Mouse (Mus musculus) layer of hippocampus, adult 11-12 months (tissue): ENCODE measurements around the gene Khk.

Experiments used
- DNase-seq: peaks from one replicate; pipeline ENCODE4 v3.0.0; 2022; ENCODE audit warnings: low spot score

Gene Khk

GRCm38 (mm10) chr5:30913060-30913841 lies 8.0 kb upstream of the Khk start, which contains the start of gene Emilin1:
Emilin1 (plus strand) TSS chr5:30913402.
- no peak for DNase-seq

DNA sequence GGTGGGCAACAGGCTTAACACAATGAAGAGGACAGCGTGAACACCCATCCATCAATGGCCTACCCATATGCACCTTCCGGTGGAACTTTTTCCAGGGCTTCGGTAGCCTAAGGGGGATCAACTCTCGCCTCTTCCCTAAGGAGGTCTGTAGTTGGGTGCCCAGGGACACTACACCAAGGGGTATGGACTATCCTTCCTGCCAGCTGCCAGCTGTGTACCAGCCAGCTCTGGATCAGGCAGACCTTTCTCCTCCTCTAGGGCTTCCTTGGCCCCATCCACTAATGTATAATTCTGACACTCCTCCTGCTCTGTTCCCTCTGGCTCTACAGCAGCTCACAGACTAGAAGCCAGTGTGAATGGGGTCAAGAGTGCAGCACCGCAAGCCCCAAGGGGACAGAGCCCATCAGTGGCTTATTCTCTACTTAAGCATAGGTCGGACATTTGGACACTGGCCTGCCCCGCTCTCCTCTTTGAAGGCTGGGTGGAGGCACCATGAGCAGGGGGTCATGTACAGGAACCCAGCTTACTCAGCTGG lies 7.1 kb upstream of the Khk start:
- no peak for DNase-seq

DNA sequence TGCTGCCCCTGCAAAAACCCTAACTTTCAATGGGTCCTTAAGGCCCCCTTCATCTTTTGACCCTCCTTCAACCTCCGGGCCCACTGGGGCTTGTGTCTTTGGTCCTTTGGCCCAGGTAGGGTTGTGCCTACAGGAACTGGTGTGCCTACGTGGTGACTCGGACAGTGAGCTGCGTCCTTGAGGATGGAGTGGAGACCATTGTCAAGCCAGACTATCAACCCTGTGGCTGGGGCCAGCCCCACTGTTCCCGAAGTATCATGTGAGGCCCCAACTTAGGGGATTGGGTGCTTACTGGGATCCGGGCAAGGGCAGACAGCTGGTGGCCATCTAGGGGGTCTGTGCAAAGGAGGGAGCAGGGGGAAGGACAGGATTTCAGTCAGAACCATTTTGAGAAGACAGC lies 6.4 kb upstream of the Khk start:
- no peak for DNase-seq

- no peak for DNase-seq
These were observed 5.8 kb upstream of the Khk start for GRCm38 (mm10) chr5:30915456-30915855.

- peak; percentile 94 for DNase-seq
These were observed 5.2 kb upstream of the Khk start for GRCm38 (mm10) chr5:30915974-30916433.

DNA sequence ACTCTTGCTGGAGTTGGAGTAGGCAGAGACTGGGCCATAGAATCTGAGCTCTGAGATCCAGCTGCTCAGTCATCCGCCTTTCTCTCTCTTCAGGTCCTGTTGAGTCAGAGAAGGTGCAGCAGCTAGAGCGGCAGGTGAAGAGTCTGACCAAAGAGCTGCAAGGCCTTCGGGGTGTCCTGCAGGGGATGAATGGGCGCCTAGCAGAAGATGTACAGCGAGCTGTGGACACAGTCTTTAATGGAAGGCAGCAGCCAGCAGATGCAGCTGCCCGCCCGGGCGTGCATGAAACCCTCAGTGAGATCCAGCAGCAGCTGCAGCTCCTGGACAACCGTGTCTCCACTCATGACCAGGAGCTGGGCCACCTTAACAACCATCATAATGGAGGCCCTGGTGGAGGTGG lies 4.4 kb upstream of the Khk start:
- no peak for DNase-seq

DNA sequence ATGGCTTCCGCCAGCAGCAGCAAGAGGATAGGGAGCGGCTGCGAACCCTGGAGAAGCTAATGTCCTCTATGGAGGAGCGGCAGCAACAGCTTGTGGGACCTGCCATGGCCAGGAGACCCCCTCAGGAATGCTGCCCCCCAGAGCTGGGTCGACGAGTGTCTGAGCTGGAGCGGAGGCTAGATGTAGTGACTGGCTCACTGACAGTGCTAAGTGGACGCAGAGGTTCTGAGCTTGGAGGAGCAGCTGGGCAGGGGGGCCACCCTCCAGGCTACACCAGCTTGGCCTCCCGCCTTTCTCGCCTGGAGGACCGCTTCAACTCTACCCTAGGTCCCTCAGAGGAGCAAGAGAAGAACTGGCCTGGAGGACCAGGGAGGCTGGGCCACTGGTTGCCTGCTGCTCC lies 3.9 kb upstream of the Khk start:
- no peak for DNase-seq

- DNase-seq, result no peak
These were observed 3.1 kb upstream of the Khk start for GRCm38 (mm10) chr5:30917891-30918670.

GRCm38 (mm10) chr5:30918691-30919090 lies 2.5 kb upstream of the Khk start:
- DNase-seq, result no peak

GRCm38 (mm10) chr5:30919831-30920614 lies 1.2 kb upstream of the Khk start:
- no peak for DNase-seq

- DNase-seq, result peak; percentile 40
These were observed 610 bp upstream of the Khk start for GRCm38 (mm10) chr5:30920621-30921020.

DNA sequence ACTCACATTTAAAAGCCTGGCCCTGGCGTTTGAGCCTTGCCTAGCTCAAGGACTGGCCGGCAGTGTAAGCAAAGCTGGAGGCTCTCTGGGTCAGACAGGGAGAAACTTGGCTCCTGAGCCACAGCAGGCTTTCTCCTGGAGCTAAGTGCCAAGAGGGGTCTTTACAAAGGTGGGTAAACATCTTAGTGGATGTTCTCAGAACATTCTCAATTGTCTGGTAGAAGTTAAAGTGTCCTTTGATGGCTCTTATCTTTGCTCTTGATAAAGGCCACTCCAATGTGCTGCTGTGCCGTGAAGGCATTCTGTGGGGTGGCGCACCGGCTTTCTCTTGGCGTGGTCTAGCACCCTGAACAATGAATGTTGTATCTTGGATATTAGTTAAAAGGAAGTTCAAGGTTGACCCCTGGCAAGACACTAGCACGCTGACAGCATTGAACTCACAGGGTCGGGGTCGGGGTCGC lies 1.4 kb downstream of the Khk start:
- no peak for DNase-seq

DNA sequence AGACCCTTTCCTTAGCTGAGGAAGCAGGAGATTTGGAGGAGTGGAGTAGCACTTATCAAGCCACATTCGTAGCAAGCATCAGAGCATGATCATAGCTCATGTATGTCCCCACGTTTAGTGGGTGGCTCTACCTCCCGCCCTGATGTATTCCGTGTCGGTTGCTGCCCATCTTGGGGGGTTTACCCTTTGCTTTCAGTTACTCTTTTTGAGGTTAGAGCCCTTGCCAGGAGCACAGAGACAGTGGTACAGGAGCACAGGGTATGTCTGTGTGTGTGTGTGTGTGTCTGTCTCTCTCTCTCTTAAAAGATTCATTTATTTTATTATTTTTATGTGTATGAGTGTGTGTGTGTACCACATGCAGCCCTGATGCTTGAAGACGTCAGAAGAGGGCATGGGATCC lies 1.9 kb downstream of the Khk start:
- DNase-seq, result no peak

GRCm38 (mm10) chr5:30924614-30925013 lies 3.4 kb downstream of the Khk start:
- DNase-seq, result no peak

DNA sequence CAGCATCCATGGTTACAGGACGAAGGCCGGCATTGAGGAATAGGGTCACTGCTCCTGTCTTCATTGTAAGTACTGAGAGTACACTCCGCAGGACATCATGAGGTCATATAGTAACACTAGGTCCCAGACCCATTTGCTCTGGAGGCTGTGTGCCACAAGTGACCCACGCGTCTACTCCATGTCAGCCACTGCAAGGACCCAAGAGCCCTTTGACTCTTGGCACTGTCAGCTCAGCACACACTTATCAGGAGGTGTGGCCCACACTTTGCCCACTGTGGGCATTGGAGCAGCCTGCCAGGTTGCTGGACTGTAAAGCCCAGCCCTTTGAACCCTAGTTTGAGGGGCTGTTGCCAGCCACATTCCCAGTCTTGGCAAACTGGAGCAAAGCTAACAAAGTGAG lies 4.0 kb downstream of the Khk start:
- no peak for DNase-seq

DNA sequence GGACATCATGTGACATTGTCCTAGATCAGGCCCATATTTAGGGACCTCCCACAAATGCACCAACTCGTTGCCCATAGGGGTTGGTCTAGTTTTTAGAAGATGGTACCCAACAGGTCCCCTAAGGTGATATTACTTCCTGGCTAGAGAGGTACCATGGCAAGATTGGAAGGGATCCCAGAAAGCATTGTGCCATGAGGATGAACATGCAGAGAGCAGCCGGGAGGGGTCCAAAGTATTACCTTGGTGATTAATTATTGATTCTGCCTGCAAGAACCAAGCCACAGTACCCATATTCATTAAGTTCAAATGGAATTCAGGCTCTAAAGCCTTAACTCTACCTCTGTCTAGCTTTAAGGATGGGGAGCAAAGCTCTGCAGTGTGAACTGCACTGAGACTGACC lies 4.8 kb downstream of the Khk start:
- DNase-seq, result no peak

GRCm38 (mm10) chr5:30927945-30928529 lies 6.8 kb downstream of the Khk start:
- peak; percentile 63 for DNase-seq

DNA sequence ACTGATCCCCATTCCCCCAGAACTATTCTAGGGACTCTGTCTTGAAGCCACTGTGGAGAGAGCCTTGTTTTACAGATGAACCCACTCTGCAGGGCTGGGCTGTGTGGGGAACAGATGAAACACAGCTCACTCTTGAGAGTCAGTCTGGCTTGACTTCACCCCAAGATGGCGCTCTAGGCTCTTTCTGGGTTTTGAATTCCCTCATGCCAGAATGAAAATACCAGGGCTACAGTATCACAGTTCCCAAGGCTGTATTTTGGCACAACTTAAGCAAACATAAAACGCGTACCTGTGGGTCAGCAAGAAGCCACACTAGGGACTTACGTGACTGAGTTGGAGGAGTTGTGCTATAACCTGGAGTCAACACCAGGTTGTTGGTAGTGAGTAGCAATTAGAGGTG lies 8.9 kb downstream of the Khk start:
- DNase-seq, result peak; percentile 87

- DNase-seq, result no peak
These were observed 9.6 kb downstream of the Khk start for GRCm38 (mm10) chr5:30930846-30931245.

- DNase-seq, result no peak
These were observed 10.1 kb downstream of the Khk start for GRCm38 (mm10) chr5:30931378-30931777.

GRCm38 (mm10) chr5:30933705-30934104 lies 12.5 kb downstream of the Khk start:
- no peak for DNase-seq
